Mouse (Mus musculus): Measurements from ENCODE around the gene Ldhb. TPM values are rescaled to one million over a fixed set of nuclear protein-coding genes. Genes with fewer than 3 reads are reported as not detected.
"Not testable (repeated sequence)": the region's sequence is repeated elsewhere in the genome, so short reads cannot be mapped to it uniquely, and the experiment has no call there.

Ldhb gene
- polyA plus RNA-seq, 1 experiment, result 10.4 TPM

DNA sequence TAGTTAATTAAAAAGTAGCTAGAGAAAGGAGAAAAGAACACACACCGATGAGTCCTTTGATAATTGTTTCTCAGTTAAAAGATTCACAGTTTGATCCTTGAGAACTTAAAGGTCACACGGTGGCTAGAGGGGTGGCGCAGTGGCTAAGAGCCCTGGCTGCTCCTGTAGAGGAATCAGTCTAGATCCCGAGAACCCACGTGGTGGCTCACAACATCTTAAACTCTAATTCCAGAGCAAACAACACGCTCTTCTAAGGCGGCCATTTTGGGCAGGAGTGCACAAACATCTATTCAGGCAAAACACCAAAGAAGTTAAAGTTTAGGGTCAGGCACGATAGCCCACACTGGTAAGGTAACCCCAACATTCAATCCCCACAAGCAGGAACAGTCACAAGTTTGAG is 4.2 kb downstream of the Ldhb start:
- no peak overlapping the region for H3K4me3 ChIP-seq (ENCODE audit: low read depth, low read length)
- TF ChIP-seq CTCF (IDR thresholded peaks at IDR 0.05; ENCODE audit: extremely low read depth, insufficient read length, insufficient replicate concordance, low read depth, low read length) (no peak), POLR2A (IDR thresholded peaks at IDR 0.05; ENCODE audit: low read depth, low read length) (no peak)
- H3K4me1 ChIP-seq (ENCODE audit: control insufficient read depth, insufficient read depth, insufficient read length, low read length), result peaks cover 3% of the 10 kb centered on the region; the same call in 1 of the 2 replicates
- H3K36me3 ChIP-seq (ENCODE audit: control insufficient read depth, insufficient read depth, low read length), result no peaks in the 10 kb centered on the region
- WGBS, result 73% methylated on average over 8 of the region's 8 CpGs
- H3K27me3 ChIP-seq (ENCODE audit: control insufficient read depth, insufficient read depth, low read length), result no peaks in the 10 kb centered on the region; the same call in 1 of the 2 replicates
- no peak overlapping the region for H3K27ac ChIP-seq (ENCODE audit: insufficient read depth, low read depth, low read length)

DNA sequence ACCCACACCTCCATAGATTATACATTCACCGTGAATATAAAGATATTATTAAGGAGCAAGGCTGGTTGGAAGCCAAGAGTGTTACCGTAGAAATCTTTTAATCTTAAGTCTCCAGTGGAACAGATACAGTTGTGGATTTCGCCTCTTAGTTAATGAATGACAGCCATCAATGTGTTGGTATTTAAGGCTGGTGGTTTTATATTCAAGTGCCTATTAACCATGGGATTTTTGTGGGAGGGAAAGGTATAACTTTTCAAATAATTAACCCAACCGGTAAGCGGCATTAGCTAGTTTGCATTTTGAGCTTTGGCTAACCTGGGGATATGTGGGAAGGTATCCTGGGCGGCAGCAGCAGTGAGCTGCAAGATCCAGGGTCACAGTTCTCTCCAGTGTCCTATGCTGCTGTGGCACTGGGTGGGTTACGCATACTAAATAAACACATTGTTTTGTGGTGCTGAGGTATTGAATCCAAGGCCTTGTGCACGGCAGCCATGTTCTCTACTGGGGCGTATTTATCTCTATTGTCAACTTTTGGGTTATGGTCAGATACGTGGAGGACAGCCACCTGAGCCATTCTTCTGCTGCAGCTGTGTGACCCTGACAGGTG is 5.1 kb downstream of the Ldhb start:
- TF ChIP-seq CTCF (IDR thresholded peaks at IDR 0.05; ENCODE audit: extremely low read depth, insufficient read length, insufficient replicate concordance, low read depth, low read length), result no peak
- no peak for TF ChIP-seq POLR2A (IDR thresholded peaks at IDR 0.05; ENCODE audit: low read depth, low read length)
- Histone ChIP-seq H3K4me3 (ENCODE audit: low read depth, low read length) (no peak overlapping the region), H3K4me1 (ENCODE audit: control insufficient read depth, insufficient read depth, insufficient read length, low read length) (peaks cover 3% of the 10 kb centered on the region; the same call in 1 of the 2 replicates), H3K36me3 (ENCODE audit: control insufficient read depth, insufficient read depth, low read length) (no peaks in the 10 kb centered on the region), H3K27me3 (ENCODE audit: control insufficient read depth, insufficient read depth, low read length) (no peaks in the 10 kb centered on the region; the same call in 1 of the 2 replicates), H3K27ac (ENCODE audit: insufficient read depth, low read depth, low read length) (no peak overlapping the region)
- 68% methylated on average over 10 of the region's 10 CpGs for WGBS

DNA sequence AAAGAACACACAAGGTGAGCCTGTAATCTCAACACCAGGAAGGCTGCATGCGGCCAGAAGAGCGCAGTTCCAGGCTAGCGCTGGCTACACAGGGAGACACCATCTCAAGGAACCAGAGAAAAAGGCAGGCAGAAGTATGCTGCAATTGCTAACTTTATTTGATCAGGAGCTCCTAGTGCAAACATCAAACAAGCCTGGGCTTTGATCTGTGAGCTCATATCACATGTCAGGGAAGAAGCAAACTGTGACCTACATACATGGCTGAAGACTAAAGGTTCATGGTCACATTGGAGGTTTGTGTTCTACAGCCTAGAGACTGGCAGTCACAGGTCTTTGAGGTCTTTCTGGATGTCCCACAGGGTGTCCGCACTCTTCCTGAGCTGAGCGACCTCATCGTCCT is 17.6 kb downstream of the Ldhb start:
- WGBS, result 78% methylated on average over 6 of the region's 6 CpGs
- not testable (repeated sequence) for H3K27ac ChIP-seq (ENCODE audit: insufficient read depth, low read depth, low read length); H3K36me3 ChIP-seq (ENCODE audit: control insufficient read depth, insufficient read depth, low read length); H3K4me1 ChIP-seq (ENCODE audit: control insufficient read depth, insufficient read depth, insufficient read length, low read length); H3K4me3 ChIP-seq (ENCODE audit: low read depth, low read length); H3K27me3 ChIP-seq (ENCODE audit: control insufficient read depth, insufficient read depth, low read length)

DNA sequence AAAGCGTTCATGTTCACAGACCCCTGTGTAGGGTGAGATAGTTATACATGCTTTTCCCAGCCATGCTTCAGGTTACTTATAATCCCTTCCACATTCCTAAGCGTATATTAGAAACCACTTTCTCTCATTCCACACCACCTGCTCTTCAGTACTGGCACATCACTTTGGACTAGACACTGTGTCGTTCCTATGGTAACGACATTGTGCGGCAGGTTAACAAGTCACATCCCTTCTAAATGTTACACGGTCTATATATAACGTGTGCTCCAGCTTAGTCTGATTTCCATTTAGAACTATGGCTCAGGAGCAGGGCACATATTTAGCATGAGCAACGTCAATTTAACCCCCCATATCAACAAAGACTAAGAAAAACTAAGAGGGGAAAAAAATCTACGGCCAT is 20.1 kb downstream of the Ldhb start:
- TF ChIP-seq CTCF (IDR thresholded peaks at IDR 0.05; ENCODE audit: extremely low read depth, insufficient read length, insufficient replicate concordance, low read depth, low read length) (no peak), POLR2A (IDR thresholded peaks at IDR 0.05; ENCODE audit: low read depth, low read length) (no peak)
- no peaks in the 10 kb centered on the region for H3K27me3 ChIP-seq (ENCODE audit: control insufficient read depth, insufficient read depth, low read length)
- 90% methylated on average over 9 of the region's 9 CpGs for WGBS
- H3K4me1 ChIP-seq (ENCODE audit: control insufficient read depth, insufficient read depth, insufficient read length, low read length), result no peaks in the 10 kb centered on the region
- H3K27ac ChIP-seq (ENCODE audit: insufficient read depth, low read depth, low read length), result no peak overlapping the region
- no peaks in the 10 kb centered on the region for H3K36me3 ChIP-seq (ENCODE audit: control insufficient read depth, insufficient read depth, low read length)
- H3K4me3 ChIP-seq (ENCODE audit: low read depth, low read length), result no peak overlapping the region

DNA sequence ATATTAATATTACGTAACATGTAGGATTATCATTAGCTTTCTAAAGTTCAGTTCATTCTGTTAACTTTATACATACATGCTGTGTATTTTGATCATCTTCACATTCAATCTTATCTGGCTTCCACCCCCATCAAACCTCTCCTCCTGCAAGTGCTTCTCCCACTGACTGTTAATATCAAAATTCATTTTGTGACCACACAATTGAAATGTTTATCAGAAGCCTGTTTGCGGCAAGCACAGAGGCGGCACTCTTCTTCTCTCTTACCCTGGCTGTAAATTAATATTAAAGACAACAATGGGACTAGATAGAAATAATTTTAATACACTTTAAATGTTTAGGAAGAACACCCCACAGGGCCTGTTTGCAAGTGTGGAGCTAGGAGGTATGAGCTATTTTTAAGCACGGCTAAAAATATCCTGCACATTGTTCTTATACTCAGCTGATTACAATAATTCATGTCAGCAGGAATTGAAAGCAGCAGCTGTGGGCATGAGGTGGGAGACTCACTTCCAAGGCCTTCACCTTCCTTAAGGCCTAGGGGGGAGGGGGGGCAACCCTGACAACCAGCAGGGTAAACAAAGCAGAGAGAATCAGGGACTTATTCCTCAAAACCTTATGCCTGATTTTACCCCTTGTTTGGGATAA is 22.2 kb downstream of the Ldhb start:
- Histone ChIP-seq H3K4me1 (ENCODE audit: control insufficient read depth, insufficient read depth, insufficient read length, low read length) (no peaks in the 10 kb centered on the region), H3K4me3 (ENCODE audit: low read depth, low read length) (no peak overlapping the region), H3K27me3 (ENCODE audit: control insufficient read depth, insufficient read depth, low read length) (no peaks in the 10 kb centered on the region), H3K36me3 (ENCODE audit: control insufficient read depth, insufficient read depth, low read length) (no peaks in the 10 kb centered on the region), H3K27ac (ENCODE audit: insufficient read depth, low read depth, low read length) (no peak overlapping the region)
- TF ChIP-seq POLR2A (IDR thresholded peaks at IDR 0.05; ENCODE audit: low read depth, low read length) (no peak), CTCF (IDR thresholded peaks at IDR 0.05; ENCODE audit: extremely low read depth, insufficient read length, insufficient replicate concordance, low read depth, low read length) (no peak)
- 87% methylated on average over 4 of the region's 4 CpGs for WGBS

DNA sequence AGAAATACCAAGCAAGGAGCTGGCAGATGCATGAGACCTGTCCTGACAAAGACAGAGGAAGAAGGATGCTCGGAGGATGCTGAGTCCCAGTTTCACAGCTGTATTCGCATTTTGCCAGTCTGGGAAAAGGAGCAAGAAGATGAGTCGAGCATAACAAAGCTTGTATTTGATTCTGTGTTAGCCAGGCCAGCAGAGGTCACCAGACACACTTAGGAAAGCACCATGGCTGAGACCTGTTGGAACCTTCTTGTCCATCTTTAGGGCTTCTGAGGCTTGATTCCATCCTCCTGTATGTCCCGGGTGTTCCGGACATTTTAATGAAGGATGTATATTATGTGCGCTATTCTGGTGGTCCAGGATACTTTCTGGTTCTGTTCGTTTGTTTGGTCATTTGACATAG is 30.5 kb downstream of the Ldhb start:
- Histone ChIP-seq H3K27ac (ENCODE audit: insufficient read depth, low read depth, low read length) (no peak overlapping the region), H3K27me3 (ENCODE audit: control insufficient read depth, insufficient read depth, low read length) (no peaks in the 10 kb centered on the region), H3K4me1 (ENCODE audit: control insufficient read depth, insufficient read depth, insufficient read length, low read length) (no peaks in the 10 kb centered on the region), H3K4me3 (ENCODE audit: low read depth, low read length) (no peak overlapping the region), H3K36me3 (ENCODE audit: control insufficient read depth, insufficient read depth, low read length) (no peaks in the 10 kb centered on the region)
- TF ChIP-seq POLR2A (IDR thresholded peaks at IDR 0.05; ENCODE audit: low read depth, low read length), result no peak
- WGBS, result 73% methylated on average over 7 of the region's 7 CpGs

DNA sequence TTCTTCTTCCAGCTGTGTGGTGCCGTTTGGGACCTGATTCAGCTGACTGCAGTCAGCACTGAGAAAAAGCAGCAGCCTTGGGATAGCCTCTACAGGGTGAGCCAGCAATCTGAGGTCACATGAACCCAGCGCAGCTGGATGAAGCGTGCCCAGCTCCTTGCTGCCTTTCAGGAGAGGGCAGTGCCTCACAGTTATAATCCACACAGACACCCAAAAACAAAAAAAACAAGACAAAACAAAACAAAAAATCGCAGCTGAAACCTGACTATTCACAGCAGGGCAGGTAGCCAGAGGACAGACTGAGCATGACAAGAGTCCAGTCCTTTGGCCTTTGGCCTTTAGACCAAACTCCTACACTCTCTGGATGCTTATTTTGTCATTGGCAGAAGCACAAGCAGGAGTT is 35.0 kb downstream of the Ldhb start, which contains the start of gene Gys2:
Gys2 (minus strand) TSS at position 309 of the 403 bp plus-strand sequence.
- WGBS, result 64% methylated on average over 4 of the region's 4 CpGs
- Histone ChIP-seq H3K4me1 (ENCODE audit: control insufficient read depth, insufficient read depth, insufficient read length, low read length) (no peaks in the 10 kb centered on the region), H3K4me3 (ENCODE audit: low read depth, low read length) (no peak within 1 kb of the TSS), H3K27ac (ENCODE audit: insufficient read depth, low read depth, low read length) (no peak within 1 kb of the TSS), H3K36me3 (ENCODE audit: control insufficient read depth, insufficient read depth, low read length) (no peaks in the 10 kb centered on the region), H3K27me3 (ENCODE audit: control insufficient read depth, insufficient read depth, low read length) (no peaks in the 10 kb centered on the region)
- no peak for TF ChIP-seq CTCF (IDR thresholded peaks at IDR 0.05; ENCODE audit: extremely low read depth, insufficient read length, insufficient replicate concordance, low read depth, low read length)
- no peak for TF ChIP-seq POLR2A (IDR thresholded peaks at IDR 0.05; ENCODE audit: low read depth, low read length)
